Mouse (Mus musculus) CD4-positive, CD25-positive, alpha-beta regulatory T cell, adult 2 months (primary cell): ENCODE measurements around the gene Mrgprg.
A peak's percentile ranks its signal among the peaks of the same experiment; 100 is the strongest.

Experiments used
- DNase-seq: peaks from one replicate; pipeline ENCODE4 v3.0.0-alpha.2; 2012; ENCODE audit warnings: low read depth, low spot score

The Mrgprg gene

DNA sequence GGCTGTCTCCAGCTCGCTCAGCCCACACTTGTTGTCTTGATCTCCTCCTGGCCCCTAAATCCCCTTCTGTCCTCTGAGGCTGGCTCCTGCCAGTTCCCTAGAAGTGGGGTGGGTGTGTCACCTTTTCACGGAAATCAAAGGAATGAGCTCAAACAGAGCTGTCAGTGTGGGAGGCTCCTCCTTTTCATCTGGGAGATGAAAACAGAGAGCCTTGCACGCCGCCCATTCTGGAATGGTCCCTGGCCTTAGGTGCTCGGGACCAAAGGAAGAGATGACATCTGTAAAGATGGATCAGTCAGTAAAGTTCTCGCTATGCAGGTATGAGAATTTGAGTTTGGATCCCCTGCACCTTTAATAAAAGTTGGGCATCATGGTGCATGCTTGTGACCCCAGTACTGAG lies at the start of gene Mrgprg:
TSS of gene Mrgprg (minus strand) at position 101 of the 400 bp plus-strand sequence.
- no peak for DNase-seq

DNA sequence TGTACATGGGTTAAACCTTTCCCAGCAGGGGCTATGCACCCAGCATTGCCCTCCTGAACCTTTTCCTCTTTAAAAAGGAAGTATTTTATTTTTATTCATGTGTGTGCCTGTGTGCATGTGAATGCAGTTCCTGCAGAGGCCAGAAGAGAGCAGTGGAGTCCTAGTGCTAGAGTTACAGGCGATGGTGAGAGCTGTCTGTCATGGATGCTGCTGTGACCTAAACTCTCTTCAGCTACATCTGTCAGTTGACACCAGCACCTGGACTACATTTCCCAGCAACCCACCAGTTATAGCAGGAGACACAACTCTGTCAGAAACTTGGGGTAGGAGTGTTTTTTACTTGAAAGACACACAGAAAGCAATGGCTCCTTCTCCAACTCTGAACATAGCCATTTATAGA lies 42.1 kb upstream of the Mrgprg start:
- peak; percentile 40 for DNase-seq

GRCm38 (mm10) chr7:143805199-143805624 lies 38.4 kb upstream of the Mrgprg start:
- DNase-seq, result no peak

GRCm38 (mm10) chr7:143801195-143802065 lies 34.6 kb upstream of the Mrgprg start:
- DNase-seq, result no peak

GRCm38 (mm10) chr7:143800770-143801169 lies 34.0 kb upstream of the Mrgprg start:
- no peak for DNase-seq

DNA sequence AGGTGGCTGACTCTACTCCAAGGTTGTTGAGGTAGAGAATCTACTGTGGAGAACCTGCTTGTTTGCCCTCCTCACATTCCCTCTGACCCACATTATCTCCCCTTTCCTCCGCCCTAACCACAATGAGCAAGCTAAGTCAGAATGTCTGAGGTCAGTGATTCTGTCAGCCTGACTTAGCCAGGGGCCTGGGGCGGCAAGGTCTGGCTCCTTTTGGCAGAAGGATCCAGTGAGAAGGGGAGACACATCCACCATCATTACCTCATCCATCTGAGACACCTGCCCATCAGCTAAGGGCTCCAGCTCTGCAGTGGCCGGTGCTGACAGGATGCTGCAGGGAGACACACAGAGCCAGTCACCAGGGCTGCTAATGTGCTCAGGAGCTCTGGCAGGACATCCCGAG lies 32.0 kb upstream of the Mrgprg start:
- no peak for DNase-seq

DNA sequence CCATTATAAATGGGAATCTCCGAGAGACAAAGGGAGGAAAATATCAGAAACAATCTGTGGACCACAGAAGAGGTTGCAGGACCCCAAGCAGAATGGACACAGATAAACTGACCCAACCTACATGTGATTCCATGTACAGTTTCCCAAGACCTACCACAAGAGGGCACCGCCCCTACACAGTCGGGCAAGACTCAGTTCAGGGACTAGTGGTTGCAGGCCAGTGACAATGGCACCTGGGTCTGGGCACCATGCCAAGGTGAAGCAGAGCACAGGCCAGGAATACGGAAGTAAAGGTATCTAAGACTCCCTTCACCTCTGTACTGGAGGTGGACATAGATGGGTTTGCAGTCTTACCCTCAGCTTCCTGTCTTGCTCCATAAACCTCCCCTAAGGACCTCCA lies 26.3 kb upstream of the Mrgprg start:
- peak; percentile 68 for DNase-seq

- DNase-seq, result no peak
Measured at GRCm38 (mm10) chr7:143792336-143792985, 25.7 kb upstream of the Mrgprg start.

DNA sequence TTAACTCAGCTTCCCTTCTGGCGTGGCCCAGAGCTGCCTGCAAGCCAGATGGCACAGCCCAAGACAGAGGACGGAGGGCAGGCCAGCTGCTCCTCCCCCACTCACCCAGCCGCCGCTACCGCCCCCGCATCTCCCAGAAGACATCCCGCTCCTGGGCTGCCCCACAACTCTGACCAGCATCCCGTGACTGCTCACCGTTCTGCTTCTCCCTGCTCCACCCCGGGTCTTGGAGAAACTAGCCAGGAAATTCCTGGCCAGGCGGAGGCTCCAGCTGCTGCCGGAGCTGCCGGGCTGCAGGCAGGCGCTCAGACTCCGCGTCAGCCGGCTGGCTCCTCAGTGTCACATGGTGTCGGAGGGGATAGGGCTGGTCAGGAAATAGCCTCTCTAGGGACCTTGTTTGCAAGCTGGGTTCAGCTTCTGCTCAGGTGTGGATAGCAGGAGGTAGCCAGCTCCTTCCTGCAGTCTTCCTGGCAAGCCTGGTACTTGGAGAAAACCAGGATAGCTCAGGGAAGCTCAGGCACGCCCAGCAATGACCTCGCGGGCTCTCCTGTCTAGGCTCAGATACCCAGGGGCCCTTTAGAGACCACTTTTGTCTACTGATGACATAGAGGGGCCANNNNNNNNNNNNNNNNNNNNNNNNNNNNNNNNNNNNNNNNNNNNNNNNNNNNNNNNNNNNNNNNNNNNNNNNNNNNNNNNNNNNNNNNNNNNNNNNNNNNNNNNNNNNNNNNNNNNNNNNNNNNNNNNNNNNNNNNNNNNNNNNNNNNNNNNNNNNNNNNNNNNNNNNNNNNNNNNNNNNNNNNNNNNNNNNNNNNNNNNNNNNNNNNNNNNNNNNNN lies 17.4 kb upstream of the Mrgprg start, which contains the start of gene Mrgpre:
TSS of gene Mrgpre (minus strand) at position 505 of the 834 bp plus-strand sequence.
- peak; percentile 60 for DNase-seq

- DNase-seq, result no peak
Measured at GRCm38 (mm10) chr7:143783378-143783995, 16.7 kb upstream of the Mrgprg start.

GRCm38 (mm10) chr7:143777375-143777774 lies 10.6 kb upstream of the Mrgprg start:
- no peak for DNase-seq

DNA sequence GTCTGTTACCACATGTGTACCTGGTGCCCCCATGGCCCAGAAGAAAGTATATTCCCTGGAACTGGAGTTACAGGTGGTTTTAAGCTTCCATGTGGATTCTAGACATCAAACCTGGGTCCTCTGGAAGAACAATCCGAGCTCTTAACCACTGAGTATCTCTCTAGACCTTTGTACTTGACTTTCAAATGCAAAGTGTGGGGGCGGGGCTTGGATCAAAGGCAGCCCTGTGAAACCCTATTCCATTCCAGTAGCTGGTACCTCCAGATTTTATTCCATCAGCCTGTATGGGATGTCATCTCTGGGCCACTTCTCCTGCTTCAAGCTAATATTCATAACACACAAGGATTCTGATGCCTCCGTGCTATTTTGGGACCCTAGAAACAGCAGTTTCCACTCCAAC lies 9.3 kb upstream of the Mrgprg start:
- no peak for DNase-seq

DNA sequence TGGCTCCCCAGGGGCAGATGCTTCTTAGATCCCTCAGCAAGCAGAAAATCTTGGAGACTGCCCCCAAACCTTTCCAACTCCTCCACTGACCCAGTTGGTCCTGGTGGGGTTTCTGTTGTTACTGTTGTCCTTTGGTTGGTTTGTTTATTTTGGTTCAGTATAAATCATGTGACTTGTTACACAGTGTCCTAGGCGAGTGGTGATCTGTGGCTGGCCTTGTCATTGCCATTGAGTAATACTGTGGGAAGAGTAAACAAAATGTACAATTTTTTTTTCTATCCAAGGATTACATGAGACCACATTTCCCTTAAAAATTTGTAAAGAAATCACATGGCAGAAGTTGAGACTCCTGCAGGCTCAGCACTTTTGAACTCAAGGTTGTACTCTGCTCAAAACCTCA lies 2.7 kb upstream of the Mrgprg start:
- DNase-seq, result no peak

DNA sequence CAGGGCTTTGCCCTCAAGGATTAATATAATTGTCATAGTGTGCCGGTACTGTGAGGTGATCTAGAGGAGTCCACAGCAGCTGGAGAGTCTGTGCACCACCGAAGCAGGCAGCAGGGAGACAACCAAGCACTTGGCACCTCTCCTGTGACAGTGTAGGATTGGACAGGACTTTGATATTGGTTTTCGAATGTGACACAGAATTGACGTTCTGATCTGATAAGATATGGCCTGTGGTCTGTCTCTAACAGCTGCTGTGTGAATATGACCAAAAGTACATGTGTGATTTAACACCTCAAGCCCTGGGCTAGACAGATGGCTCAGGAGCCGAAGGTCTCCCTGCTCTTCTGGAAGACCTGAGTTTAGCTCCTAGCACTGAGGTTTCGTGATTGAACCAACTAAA lies 1.5 kb upstream of the Mrgprg start:
- no peak for DNase-seq

GRCm38 (mm10) chr7:143764876-143765530 lies 1.8 kb downstream of the Mrgprg start:
- DNase-seq, result no peak

DNA sequence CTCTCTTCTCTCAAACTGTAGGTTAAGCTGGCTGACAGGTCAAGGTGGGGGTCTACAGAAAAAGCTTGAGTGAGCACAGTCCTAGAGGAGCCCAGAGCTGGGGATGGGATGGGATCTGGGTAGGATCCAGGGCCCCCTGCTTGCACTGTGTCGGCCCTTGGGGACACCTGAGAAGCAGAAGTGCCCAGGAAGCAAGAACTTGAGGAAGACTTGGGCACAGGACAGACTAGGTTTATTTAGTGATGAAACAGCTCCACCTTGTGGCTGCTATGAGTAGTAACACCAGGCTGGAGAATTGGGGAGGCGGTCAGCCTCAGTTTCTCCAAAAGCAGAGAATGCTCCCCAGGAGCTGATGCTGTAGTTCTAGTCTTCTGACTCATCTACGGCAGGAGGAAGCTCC lies 3.0 kb downstream of the Mrgprg start:
- peak; percentile 78 for DNase-seq

DNA sequence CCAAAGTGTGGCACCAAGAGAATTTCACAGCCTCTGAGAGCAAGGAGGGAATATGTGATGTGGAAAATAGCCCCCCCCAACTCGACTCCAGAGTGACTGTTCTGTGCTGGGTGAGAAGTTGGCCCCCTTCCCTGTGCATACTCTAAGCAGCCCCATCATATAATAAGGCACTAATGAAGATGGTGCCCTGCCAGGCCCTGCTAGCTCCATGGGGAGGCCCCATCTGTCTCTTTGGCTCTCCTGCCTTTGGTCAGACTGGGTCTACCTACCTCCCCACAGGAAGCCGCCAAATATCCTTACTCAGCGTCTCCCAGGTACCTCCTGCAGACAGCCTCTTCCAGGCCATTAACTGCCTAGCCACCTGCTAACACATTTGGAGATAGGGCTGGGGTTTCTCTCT lies 7.8 kb downstream of the Mrgprg start:
- DNase-seq, result no peak

DNA sequence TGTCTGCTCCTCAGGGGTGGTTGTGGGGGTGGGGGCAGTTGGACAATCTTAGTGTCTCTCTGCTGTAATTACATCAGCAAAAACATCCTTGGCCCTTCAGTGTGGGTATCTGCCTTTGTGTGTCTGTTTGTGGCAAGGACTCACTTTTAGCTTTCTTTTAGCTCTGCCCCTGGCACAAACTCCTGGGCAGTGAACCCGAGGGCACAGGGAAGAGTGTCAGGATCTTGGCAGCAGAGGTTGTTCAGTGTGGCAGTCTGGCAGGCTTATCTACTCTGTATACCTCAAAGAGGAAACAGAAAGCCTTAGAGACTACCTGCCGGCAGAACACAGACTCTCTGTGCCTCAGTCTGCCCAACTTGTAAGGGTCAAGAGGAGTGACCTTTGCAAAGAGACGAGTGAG lies 9.1 kb downstream of the Mrgprg start:
- DNase-seq, result no peak

DNA sequence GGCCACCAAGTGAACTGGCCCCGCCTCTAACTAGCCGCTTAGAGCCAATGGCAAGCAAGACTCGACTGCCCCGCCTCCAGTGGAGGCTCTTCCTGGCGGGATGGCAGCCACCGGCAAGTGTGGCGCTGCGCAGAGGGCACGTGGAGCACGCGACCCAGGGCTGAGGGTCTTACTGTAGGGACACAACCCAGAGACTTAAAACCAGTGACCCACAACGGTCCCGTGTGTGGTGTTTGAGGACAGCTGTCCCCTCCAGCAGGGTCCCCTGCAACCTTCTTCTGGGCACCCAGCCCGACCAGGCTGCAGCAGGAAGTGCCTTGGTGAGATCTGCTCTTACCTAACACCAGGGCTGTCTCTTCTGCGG lies 9.8 kb downstream of the Mrgprg start:
- DNase-seq, result peak; percentile 91

- DNase-seq, result peak; percentile 44
Measured at GRCm38 (mm10) chr7:143756125-143757026, 10.4 kb downstream of the Mrgprg start, which contains the start of gene Osbpl5. Gene Osbpl5 (minus strand): TSS chr7:143756985.
